Mouse (Mus musculus): ENCODE measurements around the gene Nrg4. TPM values are rescaled to one million over a fixed set of nuclear protein-coding genes. Genes with fewer than 3 reads are reported as not detected.
A peak's percentile ranks its signal among the peaks of the same experiment; 100 is the strongest.

Gene Nrg4
- polyA plus RNA-seq, 1 experiment, result 11.4 TPM

DNA sequence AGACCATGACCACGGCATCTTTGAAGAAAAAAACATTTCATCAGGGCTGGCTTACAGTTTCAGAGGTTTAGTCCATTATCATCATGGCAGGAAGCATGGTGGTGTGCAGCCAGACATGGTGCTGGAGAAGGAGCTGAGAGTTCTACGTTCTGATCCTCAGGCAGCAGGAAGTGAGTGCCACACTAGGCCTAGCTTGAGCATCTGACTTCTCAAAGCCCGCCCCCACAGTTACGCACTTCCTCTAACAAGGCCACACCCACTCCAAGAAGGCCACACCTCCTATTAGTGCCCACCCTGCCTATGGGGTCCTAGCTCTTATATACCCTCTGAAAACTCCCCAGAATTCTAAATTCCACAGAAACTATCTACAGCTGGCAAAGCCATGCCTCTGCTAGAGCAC is 34.7 kb downstream of the Nrg4 start:
- H3K4me3 ChIP-seq (ENCODE audit: insufficient read depth, low read depth, low read length), result no peak overlapping the region
- 93% methylated on average over 4 of the region's 4 CpGs for WGBS

DNA sequence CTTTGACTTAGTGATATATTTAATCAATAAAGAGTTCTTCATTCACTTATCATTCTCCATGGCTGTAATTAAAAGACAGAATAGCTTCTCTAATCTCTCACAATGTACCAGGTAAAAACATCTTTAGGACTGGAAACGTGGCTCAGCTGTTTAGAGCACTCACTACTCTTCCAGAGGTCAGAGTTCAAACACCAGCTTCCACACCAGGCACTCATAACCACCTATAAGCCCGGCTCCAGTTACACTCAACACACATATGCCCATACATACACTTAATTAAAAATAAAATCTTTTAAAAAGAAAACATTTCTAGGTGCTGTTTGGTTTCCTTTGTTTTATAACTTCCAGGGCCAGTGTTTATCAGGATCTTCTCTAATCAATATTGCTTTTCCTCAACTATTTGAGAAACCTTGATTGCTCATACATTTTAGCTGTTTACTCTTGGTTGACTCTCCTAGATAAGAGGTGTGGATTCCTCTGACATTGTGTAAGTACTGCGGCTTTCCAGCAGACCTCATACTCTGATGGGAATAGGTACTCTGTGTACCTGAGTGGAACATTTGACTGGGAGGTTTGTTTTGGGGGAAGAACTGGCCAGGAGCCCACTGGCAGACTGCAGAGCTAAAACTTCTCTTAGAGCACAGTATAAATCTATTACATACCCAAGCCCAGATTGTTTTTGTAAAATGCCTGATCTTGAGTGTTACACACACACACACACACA is 37.0 kb downstream of the Nrg4 start:
- Histone ChIP-seq H3K27me3 (replicated peaks; ENCODE audit: control insufficient read depth, insufficient read depth, low read length) (no peaks in the 10 kb centered on the region), H3K4me3 (ENCODE audit: insufficient read depth, low read depth, low read length) (no peak overlapping the region), H3K36me3 (ENCODE audit: control insufficient read depth, insufficient read depth, low read length) (no peaks in the 10 kb centered on the region), H3K27ac (ENCODE audit: insufficient read depth, low read depth, low read length) (no peak overlapping the region), H3K4me1 (ENCODE audit: control insufficient read depth, insufficient read depth, low read length) (no peaks in the 10 kb centered on the region)
- no peak for DNase-seq
- TF ChIP-seq POLR2A (IDR thresholded peaks at IDR 0.05; ENCODE audit: low read depth, low read length) (no peak), CTCF (conservative IDR thresholded peaks at IDR 0.05; ENCODE audit: insufficient read depth, insufficient read length, low read depth, low read length) (no peak)
- WGBS, result 65% methylated on average over 3 of the region's 3 CpGs

More for the DNA sequence above, 34.7 kb downstream of the Nrg4 start:
- no peaks in the 10 kb centered on the region for H3K27me3 ChIP-seq (replicated peaks; ENCODE audit: control insufficient read depth, insufficient read depth, low read length)
- no peak for DNase-seq
- no peak overlapping the region for H3K27ac ChIP-seq (ENCODE audit: insufficient read depth, low read depth, low read length)
- no peaks in the 10 kb centered on the region for H3K4me1 ChIP-seq (ENCODE audit: control insufficient read depth, insufficient read depth, low read length)
- H3K36me3 ChIP-seq (ENCODE audit: control insufficient read depth, insufficient read depth, low read length), result no peaks in the 10 kb centered on the region
- no peak for TF ChIP-seq POLR2A (IDR thresholded peaks at IDR 0.05; ENCODE audit: low read depth, low read length)
- no peak for TF ChIP-seq CTCF (conservative IDR thresholded peaks at IDR 0.05; ENCODE audit: insufficient read depth, insufficient read length, low read depth, low read length)

DNA sequence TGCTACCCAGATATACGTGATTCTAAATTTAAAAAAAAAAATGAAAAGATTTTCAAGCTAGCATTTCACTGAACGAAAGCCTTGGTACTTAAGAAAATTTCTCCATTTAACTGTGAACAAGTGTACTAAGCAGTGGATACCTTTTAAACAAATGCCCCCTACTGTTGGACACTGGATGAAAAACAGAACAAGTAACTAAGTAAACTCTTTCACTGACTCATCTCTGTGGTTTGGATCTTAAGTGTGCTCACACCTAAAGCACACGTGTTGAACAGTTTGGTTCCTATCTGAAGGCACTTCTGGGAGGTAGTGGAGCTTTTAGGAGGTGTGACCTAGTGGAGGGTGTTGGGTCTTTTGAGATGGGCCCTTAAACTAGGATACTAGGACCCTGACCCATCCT is 41.4 kb downstream of the Nrg4 start:
- no peak for TF ChIP-seq POLR2A (IDR thresholded peaks at IDR 0.05; ENCODE audit: low read depth, low read length)
- no peak for TF ChIP-seq CTCF (conservative IDR thresholded peaks at IDR 0.05; ENCODE audit: insufficient read depth, insufficient read length, low read depth, low read length)
- peak; percentile 11 for DNase-seq
- Histone ChIP-seq H3K36me3 (ENCODE audit: control insufficient read depth, insufficient read depth, low read length) (no peaks in the 10 kb centered on the region), H3K27ac (ENCODE audit: insufficient read depth, low read depth, low read length) (no peak overlapping the region), H3K4me1 (ENCODE audit: control insufficient read depth, insufficient read depth, low read length) (no peaks in the 10 kb centered on the region), H3K4me3 (ENCODE audit: insufficient read depth, low read depth, low read length) (no peak overlapping the region), H3K27me3 (replicated peaks; ENCODE audit: control insufficient read depth, insufficient read depth, low read length) (no peaks in the 10 kb centered on the region; the same call in 1 of the 2 replicates)
- 69% methylated on average over 3 of the region's 3 CpGs for WGBS

DNA sequence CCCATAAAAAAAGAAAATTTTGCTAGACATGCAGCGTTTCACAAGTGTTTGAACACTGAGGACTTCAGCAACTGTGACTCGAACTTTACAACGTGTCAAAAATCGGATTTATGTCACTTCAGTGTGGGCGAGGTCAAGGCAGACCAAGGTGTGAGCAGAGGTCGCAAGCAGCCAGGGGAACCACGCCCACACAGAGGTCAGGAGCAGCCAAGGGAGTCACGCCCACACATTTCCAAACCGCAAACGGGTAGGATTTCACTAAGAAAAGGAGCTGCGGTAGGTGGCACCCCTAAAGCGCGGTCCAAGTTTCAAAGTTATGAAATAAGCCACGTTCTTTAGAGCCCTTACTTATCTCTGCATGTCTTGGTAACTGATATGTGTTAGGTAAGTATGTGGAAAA is 43.1 kb downstream of the Nrg4 start:
- Histone ChIP-seq H3K27ac (ENCODE audit: insufficient read depth, low read depth, low read length) (no peak overlapping the region), H3K4me1 (ENCODE audit: control insufficient read depth, insufficient read depth, low read length) (no peaks in the 10 kb centered on the region), H3K4me3 (ENCODE audit: insufficient read depth, low read depth, low read length) (no peak overlapping the region), H3K27me3 (replicated peaks; ENCODE audit: control insufficient read depth, insufficient read depth, low read length) (no peaks in the 10 kb centered on the region; the same call in 1 of the 2 replicates), H3K36me3 (ENCODE audit: control insufficient read depth, insufficient read depth, low read length) (no peaks in the 10 kb centered on the region)
- 3% methylated on average over 14 of the region's 14 CpGs for WGBS
- TF ChIP-seq POLR2A (IDR thresholded peaks at IDR 0.05; ENCODE audit: low read depth, low read length) (no peak), CTCF (conservative IDR thresholded peaks at IDR 0.05; ENCODE audit: insufficient read depth, insufficient read length, low read depth, low read length) (no peak)
- peak; percentile 61 for DNase-seq

DNA sequence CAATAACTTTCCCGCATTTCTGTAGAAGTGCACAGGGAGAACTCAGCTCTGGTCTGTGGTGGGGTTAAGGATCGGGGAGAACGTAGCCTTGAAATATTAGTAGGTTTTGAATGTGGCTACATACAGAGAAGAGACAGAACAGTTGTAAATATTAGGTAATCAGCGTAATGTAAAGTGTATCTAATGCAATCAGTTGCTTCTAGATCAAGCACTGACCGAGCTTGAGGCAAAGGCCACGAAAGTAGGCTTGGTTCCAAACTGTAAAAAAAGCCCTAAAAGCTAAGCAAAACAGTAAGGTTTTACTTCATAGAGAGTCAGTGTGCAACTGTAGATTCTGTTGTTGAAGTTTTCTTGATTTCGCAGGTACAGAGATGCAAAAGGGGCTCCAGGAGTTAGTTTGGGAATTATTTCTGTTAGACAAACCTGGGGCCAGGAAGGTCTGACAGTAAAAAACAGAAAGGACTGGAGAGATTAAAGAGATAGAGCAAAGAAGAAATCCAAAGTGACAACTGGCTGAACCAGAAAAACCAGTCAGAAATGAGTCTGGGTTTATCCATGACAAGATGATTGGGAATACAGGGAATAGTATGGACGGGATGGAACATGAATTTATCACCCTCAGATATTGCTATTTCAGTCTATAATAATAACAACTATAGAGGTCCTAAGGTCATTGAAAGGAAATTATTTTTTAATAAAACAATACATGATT is 47.4 kb downstream of the Nrg4 start:
- H3K4me1 ChIP-seq (ENCODE audit: control insufficient read depth, insufficient read depth, low read length), result no peaks in the 10 kb centered on the region
- TF ChIP-seq CTCF (conservative IDR thresholded peaks at IDR 0.05; ENCODE audit: insufficient read depth, insufficient read length, low read depth, low read length) (no peak), POLR2A (IDR thresholded peaks at IDR 0.05; ENCODE audit: low read depth, low read length) (no peak)
- no peaks in the 10 kb centered on the region for H3K36me3 ChIP-seq (ENCODE audit: control insufficient read depth, insufficient read depth, low read length)
- no peak for DNase-seq
- WGBS, result 82% methylated on average over 8 of the region's 8 CpGs
- no peak overlapping the region for H3K27ac ChIP-seq (ENCODE audit: insufficient read depth, low read depth, low read length)
- no peaks in the 10 kb centered on the region; the same call in 1 of the 2 replicates for H3K27me3 ChIP-seq (replicated peaks; ENCODE audit: control insufficient read depth, insufficient read depth, low read length)
- H3K4me3 ChIP-seq (ENCODE audit: insufficient read depth, low read depth, low read length), result no peak overlapping the region

DNA sequence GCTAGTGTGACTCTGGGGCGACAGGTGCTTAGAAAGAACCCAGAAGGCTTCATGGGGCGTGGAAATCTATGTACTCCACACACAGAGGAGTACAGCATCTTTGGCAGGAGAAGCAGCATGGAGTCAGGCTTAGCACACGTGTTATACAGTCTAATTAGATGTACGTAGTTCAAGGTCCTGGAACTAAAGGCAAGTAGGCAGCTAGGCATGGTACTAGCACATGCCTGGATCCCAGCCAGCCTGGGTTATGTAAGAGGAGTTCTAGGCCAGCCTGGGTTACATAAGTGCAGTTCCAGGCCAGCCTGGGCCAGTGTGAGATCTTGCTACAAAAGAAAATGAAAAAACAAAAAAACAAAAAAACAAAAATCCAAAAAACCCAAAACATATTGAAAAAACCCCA is 49.1 kb downstream of the Nrg4 start:
- TF ChIP-seq POLR2A (IDR thresholded peaks at IDR 0.05; ENCODE audit: low read depth, low read length) (no peak), CTCF (conservative IDR thresholded peaks at IDR 0.05; ENCODE audit: insufficient read depth, insufficient read length, low read depth, low read length) (no peak)
- DNase-seq, result peak; percentile 90
- H3K4me3 ChIP-seq (ENCODE audit: insufficient read depth, low read depth, low read length), result no peak overlapping the region
- no peaks in the 10 kb centered on the region for H3K4me1 ChIP-seq (ENCODE audit: control insufficient read depth, insufficient read depth, low read length)
- no peak overlapping the region for H3K27ac ChIP-seq (ENCODE audit: insufficient read depth, low read depth, low read length)
- WGBS, result 52% methylated on average over 4 of the region's 4 CpGs
- H3K27me3 ChIP-seq (replicated peaks; ENCODE audit: control insufficient read depth, insufficient read depth, low read length), result no peaks in the 10 kb centered on the region
- H3K36me3 ChIP-seq (ENCODE audit: control insufficient read depth, insufficient read depth, low read length), result no peaks in the 10 kb centered on the region

DNA sequence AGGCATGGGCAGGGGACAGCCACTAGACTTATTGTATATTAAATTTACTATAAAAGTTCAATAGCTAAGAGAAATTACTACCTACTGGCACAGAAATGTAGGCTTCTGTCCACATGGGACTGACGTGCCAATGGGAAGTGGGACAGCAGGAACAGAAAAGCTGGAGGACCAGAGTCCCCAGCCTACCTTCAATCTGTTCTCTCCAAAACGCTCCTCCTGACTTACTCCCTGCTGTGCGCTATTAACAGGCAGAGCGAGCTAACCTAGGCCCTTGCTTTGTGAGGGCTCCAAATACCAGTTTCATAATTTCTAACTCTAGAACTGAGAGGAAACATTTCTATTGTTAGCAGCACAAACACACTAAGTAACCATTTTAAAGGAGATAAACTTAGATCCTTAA is 52.7 kb downstream of the Nrg4 start:
- no peak for TF ChIP-seq POLR2A (IDR thresholded peaks at IDR 0.05; ENCODE audit: low read depth, low read length)
- TF ChIP-seq CTCF (conservative IDR thresholded peaks at IDR 0.05; ENCODE audit: insufficient read depth, insufficient read length, low read depth, low read length), result no peak
- no peaks in the 10 kb centered on the region for H3K27me3 ChIP-seq (replicated peaks; ENCODE audit: control insufficient read depth, insufficient read depth, low read length)
- no peak overlapping the region for H3K27ac ChIP-seq (ENCODE audit: insufficient read depth, low read depth, low read length)
- WGBS, result 86% methylated on average over 4 of the region's 4 CpGs
- H3K4me3 ChIP-seq (ENCODE audit: insufficient read depth, low read depth, low read length), result no peak overlapping the region
- no peaks in the 10 kb centered on the region for H3K4me1 ChIP-seq (ENCODE audit: control insufficient read depth, insufficient read depth, low read length)
- DNase-seq, result no peak
- H3K36me3 ChIP-seq (ENCODE audit: control insufficient read depth, insufficient read depth, low read length), result no peaks in the 10 kb centered on the region

All from kidney, adult 2 months (tissue).